Mouse (Mus musculus): ENCODE measurements at regions not wholly inside any gene's neighbourhood (a gene's known extent, or its start where the extent isn't known, plus 50 kb on each side); places are given as distances from the start of the nearest gene placed in this dataset.

DNA sequence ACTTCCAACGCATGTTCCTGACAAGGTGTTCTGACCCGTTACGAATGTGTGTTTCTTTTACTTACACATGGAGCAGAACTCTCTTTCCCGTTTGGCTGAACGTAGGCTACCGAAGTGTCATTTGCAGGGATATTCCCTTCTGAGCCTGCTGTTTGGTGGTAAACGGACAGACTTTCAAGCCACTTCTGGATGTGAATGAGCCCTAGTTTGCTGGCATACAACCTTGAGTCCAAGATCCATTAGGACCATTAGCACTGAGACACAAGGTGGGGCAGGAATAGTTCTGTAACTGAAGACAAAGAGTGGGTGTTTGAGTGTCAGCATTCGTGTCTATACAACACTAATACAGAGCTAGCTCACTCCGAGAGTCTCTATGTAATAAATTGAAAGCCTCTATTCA is 113.3 kb upstream of the Rmdn2 start:
- DNase-seq (ENCODE audit: low read depth): no peak

DNA sequence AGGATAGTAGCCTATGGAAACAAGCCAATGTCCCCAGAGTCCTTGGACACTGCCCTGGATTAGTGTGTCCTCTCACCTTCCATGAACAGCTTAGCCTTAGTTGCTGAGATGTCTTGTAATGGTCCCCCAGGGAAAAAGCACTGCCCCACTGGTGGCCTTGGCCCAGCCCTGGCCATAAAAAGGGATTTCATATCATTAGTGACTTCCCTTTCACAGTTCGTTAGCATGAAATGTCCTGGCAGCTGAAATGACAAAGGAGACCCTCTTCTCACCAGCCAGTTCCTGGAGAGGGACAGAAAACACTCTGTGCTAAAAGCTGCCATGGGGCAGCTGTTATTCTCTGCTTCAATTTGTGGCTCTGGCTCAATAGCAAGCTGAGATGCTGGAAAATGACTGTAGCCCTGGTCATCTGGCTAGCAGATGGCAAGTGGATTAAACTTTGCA is 110.6 kb upstream of the Rmdn2 start:
- DNase-seq (ENCODE audit: low read depth): no peak

DNA sequence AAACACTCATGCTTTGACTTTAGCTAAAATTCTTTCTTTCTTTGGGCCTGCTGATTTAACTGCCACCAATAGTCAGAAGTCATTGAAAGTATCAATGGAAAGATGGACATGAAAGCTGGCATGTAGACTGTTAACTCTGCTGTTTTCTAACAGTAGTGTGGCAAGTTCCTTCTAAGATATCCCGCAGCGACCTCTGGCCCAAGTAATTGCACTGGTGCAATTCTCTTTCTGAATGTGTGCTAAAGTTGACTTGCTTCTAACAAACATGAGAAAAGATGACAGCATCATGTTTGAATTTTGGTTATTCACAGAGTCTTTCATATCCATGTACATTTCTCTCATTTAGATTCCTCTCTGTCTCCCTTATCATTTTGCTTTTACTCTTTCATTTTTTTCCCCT is 109.7 kb upstream of the Rmdn2 start:
- DNase-seq (ENCODE audit: low read depth): no peak

DNA sequence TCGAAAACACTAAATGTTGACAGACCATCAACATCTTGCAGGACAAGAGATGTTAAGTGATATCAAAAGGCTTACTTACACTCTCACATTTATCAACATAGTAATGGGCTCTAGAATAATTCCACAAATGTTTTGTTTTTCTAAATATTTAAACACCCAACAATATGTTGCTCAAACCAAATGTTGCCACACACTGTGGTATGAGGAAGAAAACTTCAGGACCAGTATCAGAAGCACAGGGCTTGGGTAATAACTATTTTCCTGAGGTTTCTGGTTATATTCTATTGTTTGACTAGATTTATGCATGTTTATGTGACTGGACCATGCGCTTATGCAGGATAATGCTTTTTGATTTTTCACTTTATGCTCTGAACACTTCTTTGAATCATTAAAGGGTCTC is 108.6 kb upstream of the Rmdn2 start:
- no peak for DNase-seq (ENCODE audit: low read depth)

DNA sequence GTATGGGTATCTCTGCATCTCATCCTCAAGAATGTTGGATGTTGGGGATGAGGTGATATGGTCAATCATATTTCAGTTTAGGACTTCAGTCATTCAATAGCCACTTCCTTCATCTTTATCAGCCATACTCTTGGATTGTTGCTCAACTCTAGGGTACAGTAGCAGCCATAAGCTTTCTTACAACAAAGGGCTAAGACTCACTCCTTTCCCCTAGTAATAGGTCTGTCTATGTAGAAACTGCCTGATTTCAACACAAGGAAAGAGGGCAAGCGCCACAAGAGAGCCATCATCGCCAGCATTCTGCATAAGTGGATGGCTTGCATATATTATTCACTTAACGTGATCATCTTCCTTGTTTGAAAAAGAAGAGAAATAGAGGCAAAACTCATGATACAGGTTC is 107.5 kb upstream of the Rmdn2 start:
- DNase-seq (ENCODE audit: low read depth): no peak

DNA sequence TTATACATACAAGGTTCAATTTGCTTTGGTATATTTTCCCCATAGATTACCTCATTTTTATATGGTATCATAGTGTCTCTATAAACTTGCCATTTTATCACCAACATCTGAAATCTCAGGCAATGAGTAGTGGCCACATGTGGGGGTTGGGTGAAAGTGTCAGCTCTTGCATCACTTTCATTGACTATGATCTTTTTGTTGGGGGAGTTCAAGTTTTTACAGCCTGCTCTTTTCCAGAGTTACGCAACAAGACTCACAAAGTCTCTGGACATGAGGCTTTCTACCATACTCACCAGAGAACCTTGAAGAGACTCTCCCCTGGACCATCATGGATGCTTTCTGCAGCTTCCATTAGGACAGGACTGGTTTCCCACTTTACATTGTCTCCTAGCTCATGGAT is 106.1 kb upstream of the Rmdn2 start:
- DNase-seq (ENCODE audit: low read depth): no peak

DNA sequence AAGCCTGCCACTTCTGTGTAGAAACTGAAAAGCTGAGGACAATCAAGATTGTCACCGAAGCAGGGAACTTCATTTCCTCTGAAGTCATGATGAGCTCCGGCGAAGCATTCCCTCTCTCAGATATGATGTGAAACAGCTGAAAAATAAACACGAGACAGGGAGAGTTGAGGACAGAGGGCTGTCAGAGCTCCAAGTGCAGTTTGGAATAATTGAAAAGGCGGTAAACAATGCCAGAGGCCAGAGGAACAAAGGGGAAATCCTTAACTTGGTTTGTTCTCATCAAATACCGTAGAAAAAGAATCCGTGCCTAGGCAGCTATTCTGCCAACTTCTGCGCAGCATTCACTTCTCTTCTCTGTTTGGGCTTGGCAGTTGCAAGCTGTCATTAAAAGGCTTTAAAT is 102.4 kb upstream of the Rmdn2 start:
- no peak for DNase-seq (ENCODE audit: low read depth)

DNA sequence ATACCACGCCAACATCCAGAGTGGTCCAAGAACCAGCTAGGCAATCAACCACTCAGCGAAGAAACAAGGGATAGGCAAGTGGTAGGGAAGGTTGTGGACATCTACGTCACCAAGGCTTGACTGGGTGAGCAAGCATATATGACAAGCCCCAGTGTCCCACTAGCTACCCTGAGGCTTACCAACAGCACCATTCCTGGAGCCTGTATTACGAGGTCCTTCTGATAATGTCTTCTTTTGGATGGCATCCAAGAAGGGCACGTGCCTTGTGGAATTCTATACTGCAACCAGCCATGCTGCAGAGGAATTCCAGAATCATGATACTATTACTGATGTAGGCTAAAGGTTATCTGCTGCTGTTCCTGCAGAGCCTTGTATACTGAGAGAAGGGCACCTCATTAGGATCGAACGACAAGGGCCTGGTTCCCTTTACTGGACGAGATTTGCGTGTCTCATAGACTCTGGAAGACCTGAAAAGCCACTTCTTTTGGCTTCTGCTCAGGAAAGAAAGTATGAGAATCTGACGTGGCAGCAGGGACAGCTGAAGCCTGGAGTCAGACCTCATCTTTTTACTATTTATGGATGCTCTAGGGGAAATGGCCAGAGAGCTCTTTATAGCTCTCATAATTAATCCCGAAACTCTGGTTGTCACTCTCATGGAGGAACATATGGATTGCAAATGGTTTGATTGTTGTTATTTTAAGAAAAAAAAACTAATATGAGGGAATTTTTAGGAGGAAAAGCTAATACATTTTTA is 101.5 kb upstream of the Rmdn2 start:
- DNase-seq (ENCODE audit: low read depth): no peak

DNA sequence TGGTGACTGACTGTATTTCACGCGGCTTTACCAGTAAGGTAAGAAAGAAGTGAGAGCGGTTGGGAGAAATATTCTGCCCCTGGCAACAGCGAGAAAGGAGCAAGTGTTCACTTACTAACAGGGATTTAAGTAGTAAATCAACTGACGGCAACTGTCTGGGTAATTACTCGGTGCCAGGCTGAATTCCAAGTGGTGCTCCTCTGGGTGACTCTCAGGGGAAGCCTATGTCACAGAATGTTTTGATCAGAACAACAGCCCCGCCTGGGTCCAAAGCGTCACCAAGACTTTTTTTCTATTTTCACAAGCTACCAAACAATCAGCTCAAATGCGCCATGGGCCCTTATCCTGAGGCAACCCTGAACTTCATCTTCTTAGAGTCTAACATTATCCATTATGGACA is 100.4 kb upstream of the Rmdn2 start:
- DNase-seq (ENCODE audit: low read depth): no peak

DNA sequence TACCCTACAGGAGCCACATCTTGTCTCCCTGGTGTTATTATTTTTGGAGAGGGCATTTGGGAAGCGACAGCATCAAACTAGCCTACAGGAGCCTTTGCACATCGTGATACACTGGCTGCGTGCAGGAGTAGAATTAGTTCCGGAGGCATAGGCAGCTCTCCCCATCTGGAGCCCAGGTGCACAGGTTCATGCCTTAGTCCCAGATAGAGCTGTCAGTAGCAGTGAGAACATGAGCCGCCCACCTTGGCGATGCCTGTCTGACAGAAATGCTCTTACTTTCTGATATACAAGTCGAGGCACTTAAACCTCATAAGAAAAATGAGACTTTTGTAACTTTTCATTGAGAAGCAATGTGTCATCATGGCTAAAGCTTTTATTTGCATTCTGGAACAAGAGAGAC is 97.6 kb upstream of the Rmdn2 start:
- DNase-seq (ENCODE audit: low read depth): no peak

DNA sequence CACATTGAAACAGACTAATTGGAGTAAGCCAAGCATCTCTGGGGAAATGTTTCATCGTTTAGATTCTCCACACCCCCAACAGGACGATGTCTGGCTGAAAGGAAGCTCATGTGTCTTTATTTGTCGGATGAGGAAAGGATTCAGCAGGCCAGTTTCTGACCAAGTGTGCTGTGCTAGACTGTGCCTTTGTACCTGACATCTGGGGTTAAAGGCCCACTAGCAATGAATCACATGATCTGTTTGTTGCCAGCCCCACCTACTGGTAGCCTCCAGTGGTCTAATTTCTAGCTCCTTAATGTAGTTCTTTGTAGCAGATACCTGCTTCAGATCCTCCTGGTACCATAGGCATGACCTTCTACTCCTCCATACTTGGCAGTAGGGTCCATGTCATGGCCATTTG is 93.5 kb upstream of the Rmdn2 start:
- DNase-seq (ENCODE audit: low read depth): peak; percentile 3

DNA sequence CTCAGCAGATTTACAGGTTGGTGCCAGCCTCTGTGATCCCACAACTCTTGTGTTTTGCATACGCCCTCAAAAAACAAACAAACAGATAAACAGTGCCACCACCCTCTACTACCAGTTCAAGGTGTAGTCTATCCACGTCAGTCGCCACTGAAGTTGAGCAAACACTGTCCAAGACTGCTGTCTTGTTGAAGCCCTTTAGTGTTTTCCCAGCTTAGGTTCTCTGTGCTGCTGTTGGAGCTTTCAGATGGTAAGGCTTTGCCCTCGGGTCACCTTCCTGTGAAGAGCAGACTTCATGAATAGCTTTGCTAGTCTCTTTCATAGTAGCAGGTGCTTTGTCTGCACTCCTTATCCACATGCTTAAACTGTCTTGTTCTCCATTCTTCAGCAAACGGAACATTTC is 93.0 kb upstream of the Rmdn2 start:
- DNase-seq (ENCODE audit: low read depth): no peak

DNA sequence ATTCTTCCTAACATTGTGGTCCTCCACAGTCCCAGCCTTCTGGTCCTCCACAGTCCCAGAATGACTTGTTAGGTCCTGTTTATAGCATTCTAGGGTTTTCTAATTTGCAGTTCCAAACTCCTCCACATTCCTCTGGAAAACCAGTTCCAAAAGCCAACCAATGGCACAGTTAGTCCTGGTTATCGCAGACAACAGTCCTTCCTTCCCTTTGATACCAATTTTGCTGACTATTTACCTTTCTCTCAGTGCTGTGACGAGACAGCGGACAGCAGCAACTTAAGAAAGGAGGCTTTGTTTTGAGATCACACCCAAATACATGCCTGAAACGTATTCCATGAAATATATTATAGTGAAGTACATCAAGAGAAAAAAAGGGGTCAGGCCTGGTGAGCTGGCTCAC is 92.3 kb upstream of the Rmdn2 start:
- no peak for DNase-seq (ENCODE audit: low read depth)

DNA sequence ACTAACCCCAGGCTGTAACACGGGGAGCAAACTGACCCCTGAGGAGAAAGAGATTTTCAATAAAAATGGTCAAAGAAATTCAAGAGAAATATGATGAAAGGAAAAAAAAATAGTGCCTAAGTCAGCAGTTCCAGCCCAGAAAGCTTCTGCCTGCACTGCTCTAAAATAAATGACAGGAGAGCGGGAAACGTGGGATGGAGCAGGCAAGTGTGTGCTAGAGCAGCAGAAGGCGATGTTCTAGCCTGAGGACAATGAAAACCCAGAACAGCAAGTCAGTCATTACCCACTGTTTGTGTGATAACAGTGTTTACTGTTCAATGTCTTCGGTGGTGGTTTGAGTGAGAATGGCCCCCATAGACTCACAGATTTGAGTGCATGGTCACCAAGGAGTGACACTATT is 91.4 kb upstream of the Rmdn2 start:
- no peak for DNase-seq (ENCODE audit: low read depth)

DNA sequence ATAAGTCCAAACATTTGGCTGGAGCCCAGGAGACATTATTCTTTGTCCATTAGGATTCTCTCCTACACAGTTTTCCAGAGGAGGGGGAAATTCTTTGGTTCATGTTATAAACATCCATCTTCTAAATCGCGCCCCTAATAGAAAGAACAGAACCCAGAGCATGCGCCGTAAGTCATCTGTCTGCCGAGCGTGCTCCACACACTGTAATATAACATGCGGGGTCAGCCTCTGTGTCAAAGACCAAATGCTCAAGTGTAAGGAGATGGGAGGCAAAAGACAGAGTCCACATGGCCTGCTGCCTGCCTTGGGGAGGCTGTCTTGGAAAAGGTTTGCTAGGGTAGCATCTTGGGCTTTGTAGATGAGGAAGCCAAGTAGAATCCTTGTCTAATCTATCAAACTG is 90.0 kb upstream of the Rmdn2 start:
- DNase-seq (ENCODE audit: low read depth): no peak

DNA sequence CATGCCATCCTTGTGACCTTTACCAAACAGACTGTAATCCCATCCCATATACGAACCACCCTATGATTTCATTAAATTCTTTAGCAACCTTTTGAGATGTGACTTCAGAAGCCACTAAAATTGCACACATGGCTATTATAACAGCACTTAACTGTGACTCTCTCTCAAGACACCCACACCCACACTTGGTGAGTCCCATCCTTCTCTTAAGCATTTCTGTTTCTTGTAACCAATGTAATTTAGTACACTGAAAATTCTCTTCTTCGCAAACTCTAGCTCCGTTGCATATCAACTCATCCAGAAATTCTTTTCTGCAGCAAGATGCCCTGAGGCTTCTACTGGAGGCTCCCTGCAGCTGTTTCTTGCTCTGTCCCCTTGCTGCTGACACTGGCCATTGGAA is 88.4 kb upstream of the Rmdn2 start:
- DNase-seq (ENCODE audit: low read depth): no peak

DNA sequence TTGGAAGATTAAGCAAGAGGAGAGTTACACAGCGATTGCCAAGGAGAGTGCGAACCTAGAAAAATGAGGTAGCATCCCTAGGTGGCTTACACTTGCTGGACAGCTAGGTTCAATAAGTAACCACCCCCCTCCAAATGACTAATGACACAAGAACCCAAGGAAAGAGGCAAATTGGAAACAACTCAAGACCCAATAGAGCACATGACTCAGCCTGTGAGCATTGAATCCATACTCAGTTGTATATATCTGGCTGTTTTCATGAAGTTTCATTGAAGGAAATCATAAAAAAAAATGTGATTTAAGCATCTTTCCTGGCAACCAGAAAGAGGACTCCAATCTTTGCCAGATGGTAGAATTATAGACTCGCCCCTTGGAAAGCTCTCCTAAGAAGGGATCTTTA is 84.3 kb upstream of the Rmdn2 start:
- DNase-seq (ENCODE audit: low read depth): no peak

DNA sequence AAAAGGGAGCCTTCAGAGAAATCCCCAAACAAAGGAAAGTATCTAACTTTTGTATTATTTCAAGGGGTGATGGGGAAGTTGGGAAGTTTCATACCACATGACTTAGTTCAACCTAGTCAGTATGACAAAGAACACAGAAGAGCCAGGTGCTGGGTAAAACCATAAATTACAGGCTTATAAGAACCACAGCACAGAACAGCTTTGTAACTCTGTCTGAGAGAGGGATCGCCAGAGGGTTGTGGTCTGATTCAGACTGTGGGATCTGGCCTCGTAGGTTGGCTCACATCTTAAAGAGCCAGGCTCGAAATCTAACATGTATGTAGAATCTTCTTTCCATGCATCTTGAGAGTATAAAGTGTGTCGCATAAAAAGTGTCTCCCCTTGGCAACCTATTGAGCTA is 75.1 kb upstream of the Rmdn2 start:
- DNase-seq (ENCODE audit: low read depth): no peak

DNA sequence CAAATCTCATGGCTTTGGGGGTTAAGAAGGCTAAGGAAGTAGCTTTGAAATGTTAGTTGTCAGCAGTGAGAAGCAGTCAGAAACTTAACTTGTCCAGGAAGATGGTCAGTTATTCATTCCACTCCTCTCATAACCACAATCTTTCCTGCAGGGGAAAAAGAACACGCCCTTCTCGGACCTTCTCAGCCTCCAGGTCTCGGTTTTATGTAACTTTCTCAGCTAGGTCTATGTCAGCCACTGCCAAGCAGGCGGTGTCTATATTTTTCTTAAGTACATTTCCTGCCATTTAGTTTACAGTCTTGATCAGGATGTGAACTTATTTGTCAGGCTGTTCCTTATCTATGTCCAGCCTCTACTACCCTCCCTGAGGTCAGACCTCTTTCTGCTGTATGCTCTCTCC is 72.9 kb upstream of the Rmdn2 start:
- no peak for DNase-seq (ENCODE audit: low read depth)

DNA sequence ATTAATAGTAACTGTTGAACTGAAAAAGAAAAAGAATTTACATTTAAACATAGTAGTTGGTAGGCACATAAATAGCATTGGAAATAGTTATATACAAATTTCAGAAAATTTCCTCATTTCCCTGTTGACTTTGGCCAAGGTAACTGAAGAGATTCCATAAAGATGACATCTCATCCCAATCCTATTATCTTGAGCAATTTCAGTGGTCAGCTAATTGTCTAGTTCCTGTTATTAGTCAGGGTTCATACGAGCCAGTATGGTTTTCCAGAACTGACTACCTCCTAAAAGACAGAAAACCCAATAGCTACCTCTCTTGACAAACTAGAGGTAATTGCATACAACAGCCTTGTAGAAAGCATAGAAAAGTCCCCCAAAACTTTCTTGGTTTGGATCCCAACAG is 71.6 kb upstream of the Rmdn2 start:
- DNase-seq (ENCODE audit: low read depth): no peak

DNA sequence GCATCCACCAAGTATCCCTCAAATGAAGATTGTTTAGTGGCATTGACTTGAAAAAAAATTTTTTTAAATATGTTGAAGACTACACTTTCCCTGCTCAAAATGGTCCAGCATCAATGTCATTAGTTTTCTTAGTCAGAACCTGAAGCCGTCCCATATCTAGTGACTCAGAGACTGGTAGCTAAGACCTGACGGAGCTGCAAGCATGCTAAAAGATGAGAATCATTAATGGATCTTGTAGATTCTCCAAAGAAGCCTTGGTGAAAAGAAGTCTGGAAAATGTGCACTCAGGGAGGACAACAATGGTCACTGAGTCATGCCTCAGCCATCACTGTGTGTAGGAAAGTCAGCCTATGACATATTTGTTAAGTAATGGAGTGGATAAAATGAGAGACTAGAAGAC is 71.2 kb upstream of the Rmdn2 start:
- DNase-seq (ENCODE audit: low read depth): no peak

DNA sequence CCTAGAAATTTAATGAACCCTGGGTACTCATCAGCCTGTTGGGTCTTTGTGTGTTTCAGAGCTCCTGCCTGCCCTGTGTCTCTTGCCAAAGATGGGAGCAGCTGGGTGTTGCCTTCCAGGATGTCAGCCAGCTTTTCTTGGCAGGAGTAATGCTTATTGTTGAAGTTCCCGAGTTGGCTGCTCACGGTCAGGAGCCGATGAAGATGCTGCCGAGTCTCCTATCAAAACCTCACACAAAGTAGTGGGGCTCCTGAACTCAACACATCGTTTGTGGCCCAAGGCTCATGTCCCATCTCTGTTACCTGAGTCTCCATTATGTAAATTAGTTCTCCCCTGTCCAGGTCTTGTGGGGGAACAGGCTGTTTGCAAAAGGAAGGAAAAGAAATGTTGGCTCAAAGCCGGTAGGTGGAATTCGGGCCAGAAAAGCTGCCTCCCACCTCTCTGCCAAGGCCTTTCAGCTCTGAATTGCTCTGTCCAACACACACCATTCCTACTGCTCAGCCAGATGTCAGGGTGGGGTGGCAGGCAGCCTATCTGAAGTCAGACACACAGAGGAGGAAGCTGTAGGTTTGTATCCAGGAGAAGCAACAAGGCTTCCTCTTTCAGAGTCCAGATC is 67.6 kb upstream of the Rmdn2 start:
- no peak for DNase-seq (ENCODE audit: low read depth)

DNA sequence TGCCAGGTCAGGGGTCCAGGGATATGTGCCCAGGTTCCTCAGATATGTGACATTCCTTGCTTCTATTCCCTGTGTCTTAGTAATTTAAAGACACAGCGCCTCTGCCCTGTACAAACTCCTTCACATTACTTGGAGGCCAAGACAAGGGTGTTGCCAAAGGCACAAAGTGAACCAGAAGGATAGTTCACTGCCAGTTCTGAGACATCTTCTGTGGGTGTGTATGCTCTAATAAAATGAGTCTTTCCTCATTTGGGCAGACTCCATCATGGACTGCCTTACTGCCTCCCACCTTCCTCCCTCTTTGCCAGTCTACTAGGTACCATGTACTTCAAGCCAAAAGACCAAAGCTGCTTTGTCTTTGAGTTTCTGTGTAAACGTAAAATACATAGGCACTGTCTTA is 65.8 kb upstream of the Rmdn2 start:
- DNase-seq (ENCODE audit: low read depth): no peak

DNA sequence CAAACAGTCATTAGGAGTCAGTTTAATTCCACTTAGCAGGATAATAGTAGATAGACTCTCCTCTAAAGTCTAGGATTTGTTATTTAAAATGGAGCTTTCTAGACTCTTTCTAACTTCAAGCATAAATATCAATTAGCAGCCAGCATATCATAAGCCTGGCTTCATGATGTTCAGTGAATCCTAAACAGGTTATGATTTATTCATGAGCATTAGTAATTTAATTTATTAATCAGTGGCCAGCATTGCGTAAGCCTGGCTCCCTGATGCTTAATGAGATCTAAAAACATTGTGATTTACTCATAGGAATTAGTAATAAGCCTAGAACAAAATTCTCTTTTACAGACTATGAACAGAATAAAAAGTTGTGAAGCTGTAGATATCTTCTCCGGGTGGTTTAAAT is 64.6 kb upstream of the Rmdn2 start:
- no peak for DNase-seq (ENCODE audit: low read depth)

All from c-Kit-positive CD71-negative TER-119-negative erythroid progenitor cells, embryonic 14.5 days (primary cell).